Mouse (Mus musculus): ENCODE data around the gene Cd2bp2.

- TF ChIP-seq EP300 (IDR thresholded peaks at IDR 0.05; ENCODE audit: low read depth) (no peak), CTCF (IDR thresholded peaks at IDR 0.05; ENCODE audit: low read depth) (no peak)
Measured at GRCm38 (mm10) chr7:127196484-127196883, 634 bp upstream of the Cd2bp2 start.

Data from liver, postnatal 0 days (tissue).